Comparison of ENCODE assay signal across 15 mouse cellular contexts in the genomic region with DNA sequence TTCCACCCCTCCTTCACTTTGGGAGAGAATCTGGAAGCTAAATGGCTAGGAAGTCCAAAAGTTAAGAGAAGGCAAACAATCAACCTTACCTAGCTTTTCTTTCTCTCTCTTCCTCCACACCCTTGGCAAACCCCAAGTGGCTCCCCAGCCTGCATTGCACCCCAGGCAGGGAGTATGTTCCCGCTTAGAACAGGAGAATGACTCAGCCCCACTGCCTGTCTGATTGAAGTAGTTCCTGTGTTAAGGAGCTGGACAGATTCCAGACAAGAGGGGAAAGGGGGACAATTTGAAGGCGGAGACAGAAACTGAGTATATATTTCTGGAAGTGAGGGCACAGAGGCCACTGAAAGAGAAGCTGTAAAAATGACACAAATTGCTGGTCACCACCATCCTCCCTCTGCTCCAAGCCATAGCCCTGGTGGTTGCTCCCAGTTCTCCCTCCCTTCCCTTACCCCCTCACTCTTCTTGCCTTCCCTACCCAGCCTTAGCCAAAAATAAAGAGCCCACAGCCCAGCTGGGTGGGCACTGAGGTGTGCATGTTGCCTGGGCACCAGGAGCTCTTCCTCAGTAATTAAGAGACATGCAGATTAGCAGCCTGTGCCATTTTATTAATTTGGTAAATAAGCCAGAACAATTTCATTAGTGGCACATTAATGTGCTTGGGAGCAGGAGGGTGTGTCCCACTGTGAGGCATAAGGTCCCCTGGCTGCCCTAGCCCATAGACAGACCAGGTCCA. TPM values are rescaled to one million over a fixed set of nuclear protein-coding genes. Genes with fewer than 3 reads are reported as not detected.
A peak's percentile ranks its signal among the peaks of the same experiment; 100 is the strongest.
DNase-seq lines count a peak whose midpoint lies in the region; ATAC-seq and TF ChIP-seq lines count a peak whose summit lies in the region.
"Had no signal": no experiment of that assay in that cellular context is flagged by ENCODE, and none has a peak within 500 bp of the region (broad histone marks: within the 10 kb centered on the region; RNA-seq: fewer than 3 reads in every experiment).

No protein-coding gene starts in this region.

- TF ChIP-seq POLR2A in small intestine, adult 2 months (IDR thresholded peaks at IDR 0.05; ENCODE audit: low read depth, low read length): no peak
- no peak for TF ChIP-seq POLR2A in cerebellum, adult 2 months (IDR thresholded peaks at IDR 0.05; ENCODE audit: borderline replicate concordance, insufficient read depth, low read length)

- peak; percentile 47 to 49 for DNase-seq in cerebellum, postnatal 10 days
- no peak for DNase-seq in cerebellum, adult 11-12 months
- DNase-seq in lung, adult 18-20 months: peak; percentile 25 to 64
- no peak for DNase-seq in lung, postnatal 10 days
- DNase-seq in natural killer cell, adult 2 months (ENCODE audit: low spot score in 2 of 2): no peak
- no peak for DNase-seq in cerebellum, adult 2 months
- DNase-seq: adrenal gland, postnatal 10 days; cerebellum, adult 9-10 months; heart, postnatal 10 days; right cerebral cortex, postnatal 14 days; thymus, adult 18-20 months had no signal

- H3K9ac ChIP-seq in intestine, embryonic 15.5 days: no peak overlapping the region
- H3K9ac ChIP-seq: lung, embryonic 15.5 days had no signal

- H3K27me3 ChIP-seq in intestine, embryonic 15.5 days (replicated peaks): no peaks in the 10 kb centered on the region
- no peaks in the 10 kb centered on the region for H3K27me3 ChIP-seq in small intestine, adult 2 months (ENCODE audit: control insufficient read depth, insufficient read depth, low read length)
- H3K27me3 ChIP-seq in cerebellum, adult 2 months (ENCODE audit: control insufficient read depth, insufficient read depth, low read length): no peaks in the 10 kb centered on the region
- H3K27me3 ChIP-seq: lung, embryonic 15.5 days had no signal

- no peak overlapping the region for H3K4me3 ChIP-seq in intestine, embryonic 15.5 days (replicated peaks)
- no peak overlapping the region for H3K4me3 ChIP-seq in small intestine, adult 2 months (ENCODE audit: low read depth, low read length)
- no peak overlapping the region for H3K4me3 ChIP-seq in cerebellum, adult 2 months (replicated peaks; ENCODE audit: insufficient read depth, low read depth, low read length)
- H3K4me3 ChIP-seq: lung, embryonic 15.5 days had no signal

- H3K9me3 ChIP-seq in intestine, embryonic 15.5 days: no peaks in the 10 kb centered on the region
- H3K9me3 ChIP-seq: G1E; lung, embryonic 15.5 days had no signal

- peak; percentile 71 for ATAC-seq in intestine, embryonic 15.5 days

- 24% methylated on average over 2 of the region's 2 CpGs for WGBS in intestine, embryonic 15.5 days
- 5% methylated on average over 2 of the region's 2 CpGs for WGBS in small intestine, adult 2 months
- WGBS in cerebellum, adult 2 months: 73% methylated on average over 2 of the region's 2 CpGs

- 0 out of 2 replicates have a peak overlapping the region, but pooled peaks have one; percentile 11 for H3K27ac ChIP-seq in intestine, embryonic 15.5 days
- peak overlapping the region; percentile 84 for H3K27ac ChIP-seq in small intestine, adult 2 months (ENCODE audit: insufficient read depth, low read depth, low read length)
- H3K27ac ChIP-seq in cerebellum, adult 2 months (ENCODE audit: insufficient read depth, low read length): no peak overlapping the region
- H3K27ac ChIP-seq: lung, embryonic 15.5 days had no signal

- TF ChIP-seq CTCF in small intestine, adult 2 months (IDR thresholded peaks at IDR 0.05; ENCODE audit: extremely low read depth, insufficient read length, insufficient replicate concordance, low read depth, low read length): no peak
- TF ChIP-seq CTCF in cerebellum, adult 2 months (IDR thresholded peaks at IDR 0.05; ENCODE audit: borderline replicate concordance, insufficient read depth, low read depth, low read length): no peak

- H3K36me3 ChIP-seq in intestine, embryonic 15.5 days: no peaks in the 10 kb centered on the region
- no peaks in the 10 kb centered on the region for H3K36me3 ChIP-seq in small intestine, adult 2 months (ENCODE audit: control insufficient read depth, insufficient read depth, low read length)
- H3K36me3 ChIP-seq: lung, embryonic 15.5 days had no signal

- peaks cover 28% of the 10 kb centered on the region for H3K4me1 ChIP-seq in intestine, embryonic 15.5 days (replicated peaks)
- peaks cover 40% of the 10 kb centered on the region; the same call in 1 of the 2 replicates for H3K4me1 ChIP-seq in small intestine, adult 2 months (ENCODE audit: control insufficient read depth, insufficient read depth, insufficient read length, low read length)
- peaks cover 19% of the 10 kb centered on the region for H3K4me1 ChIP-seq in cerebellum, adult 2 months (ENCODE audit: control insufficient read depth, insufficient read depth, low read length)

- no peak overlapping the region for H3K4me2 ChIP-seq in intestine, embryonic 15.5 days (replicated peaks)
- H3K4me2 ChIP-seq: lung, embryonic 15.5 days had no signal

RNA-seq across cellular contexts. Expression of a gene that starts 36.1 kb away (rescaled TPM):
- polyA plus RNA-seq in intestine, embryonic 15.5 days (2015; fragmentation: Nextera tagmentation; extraction: Ambion mirVana): 0.31 and 0.52 TPM in 2 replicates
- polyA plus RNA-seq in small intestine, adult 2 months (2012; rRNA removed): 0.11 and 0.44 TPM in 2 replicates
- 51.6 and 58.0 TPM in 2 replicates for polyA plus RNA-seq in cerebellum, adult 2 months (2012; rRNA removed)
- polyA plus RNA-seq: G1E had no signal

Comparison
In these comparisons a context has a peak if more than half of its experiments do, and no peak if none do; other contexts are left out.
1. DNase-seq: peak in cerebellum, postnatal 10 days (2 of 2) and lung, adult 18-20 months (2 of 2); none in cerebellum, adult 11-12 months (single experiment), lung, postnatal 10 days (single experiment), natural killer cell, adult 2 months (0 of 2) and cerebellum, adult 2 months (0 of 2).
2. RNA of a gene that starts 36.1 kb away (polyA plus RNA-seq): 51.6 to 58.0 TPM in cerebellum, adult 2 months; 0.31 to 0.52 TPM in intestine, embryonic 15.5 days and 0.11 to 0.44 TPM in small intestine, adult 2 months; every median in the first group is over 10 times any median in the second.